Mouse (Mus musculus) neural tube, embryonic 12.5 days (tissue): ENCODE data around the gene Zdhhc7. TPM values are rescaled to one million over a fixed set of nuclear protein-coding genes. Genes with fewer than 3 reads are reported as not detected.
A peak's percentile ranks its signal among the peaks of the same experiment; 100 is the strongest.

Source experiments
- ATAC-seq: fragments of 200-750 bp; cut with Nextera tagmentation; 2 replicates; pipeline ENCODE4 v1.8.0; 2017; ENCODE audit warnings: low read depth, mild to moderate bottlenecking, moderate TSS enrichment, moderate library complexity; ENCODE audit not compliant: low FRiP score
- H3K27ac ChIP-seq: fragments of 300-500 bp; sonication (generic); 2 replicates; pipeline ENCODE4 v1.5.1; 2016
- H3K27me3 ChIP-seq: fragments of 300-500 bp; sonication (generic); replicated peaks from 2 replicates; pipeline ENCODE4 v1.6.1; 2016; ENCODE audit warnings: mild to moderate bottlenecking
- H3K36me3 ChIP-seq: fragments of 300-500 bp; sonication (generic); 2 replicates; pipeline ENCODE4 v1.6.1; 2016; ENCODE audit warnings: mild to moderate bottlenecking
- H3K4me1 ChIP-seq: fragments of 300-500 bp; sonication (generic); 2 replicates; pipeline ENCODE4 v1.6.1; 2016
- H3K4me2 ChIP-seq: fragments of 300-500 bp; sonication (generic); replicated peaks from 2 replicates; pipeline ENCODE4 v1.6.1; 2016; ENCODE audit warnings: mild to moderate bottlenecking
- H3K4me3 ChIP-seq: fragments of 300-500 bp; sonication (generic); 2 replicates; pipeline ENCODE4 v1.5.1; 2016
- H3K9ac ChIP-seq: fragments of 300-500 bp; sonication (generic); 2 replicates; pipeline ENCODE4 v1.6.1; 2016; ENCODE audit warnings: mild to moderate bottlenecking
- H3K9me3 ChIP-seq: fragments of 300-500 bp; sonication (generic); 2 replicates; pipeline ENCODE4 v1.6.1; 2016; ENCODE audit warnings: mild to moderate bottlenecking
- WGBS: fragments of 180-500 bp; shearing (Covaris S2); methylation state at CpG from one replicate; pipeline ENCODE4 v1.1.7; 2016; 5-methylcytosine and 5-hydroxymethylcytosine counted together
- polyA plus RNA-seq: library from polyadenylated mRNA; unstranded; fragments of >200 nt; fragmentation: Nextera tagmentation; extraction: Ambion mirVana; gene quantifications from 2 replicates; pipeline ENCODE4 v1.2.1, GENCODE M21; 2016

Zdhhc7 gene
- polyA plus RNA-seq, 1 experiment from 2014 or later = 33.7 TPM

DNA sequence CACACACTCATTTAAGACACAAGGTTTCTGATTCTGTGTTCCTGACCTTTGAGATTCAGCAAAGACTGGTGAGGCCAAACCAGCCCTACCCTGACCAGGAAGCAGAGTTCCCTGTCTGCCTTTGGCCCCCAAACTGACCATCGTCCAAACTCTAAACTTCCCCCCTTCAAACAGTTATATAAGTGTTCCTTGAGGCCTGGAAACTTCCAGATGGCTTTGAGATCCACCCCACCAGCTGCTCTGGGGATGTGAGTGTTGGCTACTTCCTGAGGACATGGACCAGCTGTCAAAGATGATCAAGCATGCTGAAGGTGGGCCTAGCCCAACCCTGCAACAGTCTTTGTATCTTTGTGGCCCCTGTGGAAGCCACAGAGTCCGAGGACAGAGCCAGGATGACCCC lies 44.2 kb downstream of the Zdhhc7 start:
- ATAC-seq = no peak
- H3K4me1 ChIP-seq = no peaks in the 10 kb centered on the region
- no peak overlapping the region for H3K27ac ChIP-seq
- peaks cover 8% of the 10 kb centered on the region; the same call in 1 of the 2 replicates for H3K9me3 ChIP-seq
- no peak overlapping the region for H3K4me2 ChIP-seq
- H3K4me3 ChIP-seq = no peak overlapping the region
- no peaks in the 10 kb centered on the region for H3K27me3 ChIP-seq
- H3K9ac ChIP-seq = no peak overlapping the region
- no peaks in the 10 kb centered on the region for H3K36me3 ChIP-seq
- 70% methylated on average over 2 of the region's 2 CpGs for WGBS

DNA sequence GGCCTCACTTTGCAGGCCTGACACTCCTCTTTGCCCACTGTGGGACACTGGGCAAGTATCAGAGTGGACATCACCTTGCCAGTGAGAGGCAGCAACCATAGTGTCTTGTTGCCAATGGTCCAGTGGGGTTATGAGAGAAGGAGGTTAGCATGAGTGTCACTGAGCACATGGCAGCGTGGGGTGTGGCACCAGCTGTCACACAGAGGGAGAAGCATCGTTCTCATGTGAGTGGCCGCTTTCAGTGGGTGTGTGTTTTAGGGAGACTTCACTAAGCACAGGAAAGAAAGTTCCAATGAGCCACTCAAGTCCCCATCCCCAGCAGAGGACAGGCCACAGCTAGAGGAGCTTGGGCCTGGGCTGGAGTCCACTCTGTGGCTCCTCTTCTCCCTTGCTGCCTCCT lies 46.4 kb downstream of the Zdhhc7 start:
- 88% methylated on average over 3 of the region's 3 CpGs for whole genome bisulfite sequencing
- H3K4me2 ChIP-seq = no peak overlapping the region

GRCm38 (mm10) chr8:120052318-120052717 lies 49.0 kb downstream of the Zdhhc7 start:
- H3K4me2 ChIP-seq = no peak overlapping the region
- WGBS = 77% methylated on average over 8 of the region's 8 CpGs
- ATAC-seq = no peak
- no peaks in the 10 kb centered on the region for H3K4me1 ChIP-seq
- H3K27ac ChIP-seq = no peak overlapping the region
- H3K4me3 ChIP-seq = no peak overlapping the region
- H3K9me3 ChIP-seq = peaks cover 8% of the 10 kb centered on the region; the same call in 1 of the 2 replicates
- no peak overlapping the region for H3K9ac ChIP-seq
- no peaks in the 10 kb centered on the region for H3K27me3 ChIP-seq
- no peaks in the 10 kb centered on the region for H3K36me3 ChIP-seq

More for the DNA sequence above, 46.4 kb downstream of the Zdhhc7 start:
- Histone ChIP-seq H3K27ac (no peak overlapping the region), H3K4me3 (no peak overlapping the region), H3K4me1 (no peaks in the 10 kb centered on the region), H3K9me3 (peaks cover 8% of the 10 kb centered on the region; the same call in 1 of the 2 replicates), H3K27me3 (no peaks in the 10 kb centered on the region), H3K9ac (no peak overlapping the region), H3K36me3 (no peaks in the 10 kb centered on the region)
- no peak for ATAC-seq

- Histone ChIP-seq H3K36me3 (no peaks in the 10 kb centered on the region), H3K9ac (no peak overlapping the region), H3K27me3 (no peaks in the 10 kb centered on the region), H3K4me3 (no peak overlapping the region), H3K4me2 (no peak overlapping the region), H3K27ac (no peak overlapping the region), H3K9me3 (peaks cover 8% of the 10 kb centered on the region; the same call in 1 of the 2 replicates), H3K4me1 (no peaks in the 10 kb centered on the region)
- ATAC-seq = no peak
- 86% methylated on average over 4 of the region's 4 CpGs for WGBS
Observed at GRCm38 (mm10) chr8:120051908-120052307, 49.4 kb downstream of the Zdhhc7 start.

DNA sequence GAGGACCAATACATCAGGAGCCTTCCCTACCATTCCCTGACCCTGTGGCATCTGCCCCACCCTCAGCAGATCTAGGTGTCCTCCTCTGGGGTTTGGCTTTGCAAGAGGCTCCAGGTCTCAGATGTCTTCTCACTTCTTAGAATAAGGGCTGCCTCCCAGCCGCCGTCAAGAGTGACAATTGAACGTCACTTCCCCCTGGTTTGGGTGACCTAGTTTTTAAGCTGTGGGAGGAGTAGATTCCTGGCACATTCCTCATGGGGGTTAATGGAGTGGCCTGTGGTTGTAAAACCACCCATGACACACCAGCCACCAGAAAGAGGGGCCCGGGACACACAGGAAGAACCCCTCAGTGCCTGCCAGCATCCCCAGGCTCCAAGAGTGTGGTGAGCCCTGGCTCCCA lies 50.3 kb downstream of the Zdhhc7 start:
- no peaks in the 10 kb centered on the region for H3K36me3 ChIP-seq
- H3K9ac ChIP-seq = no peak overlapping the region
- ATAC-seq = no peak
- no peaks in the 10 kb centered on the region for H3K9me3 ChIP-seq
- peaks cover 7% of the 10 kb centered on the region; the same call in 1 of the 2 replicates for H3K4me1 ChIP-seq
- WGBS = 49% methylated on average over 4 of the region's 4 CpGs
- H3K4me2 ChIP-seq = no peak overlapping the region
- H3K4me3 ChIP-seq = no peak overlapping the region
- H3K27ac ChIP-seq = no peak overlapping the region
- H3K27me3 ChIP-seq = no peaks in the 10 kb centered on the region

DNA sequence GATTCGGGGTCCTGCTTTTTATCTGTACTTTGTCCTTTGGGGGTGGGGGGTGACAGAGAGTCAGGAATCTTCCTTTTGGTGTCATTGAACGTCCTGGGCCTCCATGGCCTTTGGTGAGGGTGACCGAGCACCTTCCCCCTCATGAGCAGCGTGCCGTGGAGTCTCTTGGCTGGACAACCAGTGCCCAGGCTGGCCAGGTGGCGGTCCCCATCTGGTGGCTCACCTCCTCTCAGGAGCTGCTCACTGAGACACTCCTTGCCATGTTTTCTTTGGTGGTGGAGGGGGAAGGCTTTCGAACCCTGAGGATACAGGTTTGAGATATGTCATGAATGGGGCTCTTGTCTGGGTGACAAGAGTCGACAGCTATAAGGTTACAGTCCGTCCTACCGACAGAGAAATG lies 50.9 kb downstream of the Zdhhc7 start:
- Histone ChIP-seq H3K9me3 (no peaks in the 10 kb centered on the region), H3K27me3 (no peaks in the 10 kb centered on the region), H3K36me3 (no peaks in the 10 kb centered on the region), H3K27ac (no peak overlapping the region), H3K9ac (no peak overlapping the region), H3K4me2 (no peak overlapping the region), H3K4me3 (no peak overlapping the region), H3K4me1 (peaks cover 8% of the 10 kb centered on the region; the same call in 1 of the 2 replicates)
- ATAC-seq = no peak
- WGBS = 80% methylated on average over 10 of the region's 10 CpGs

- no peak overlapping the region for H3K4me2 ChIP-seq
- H3K4me1 ChIP-seq = peaks cover 8% of the 10 kb centered on the region; the same call in 1 of the 2 replicates
- no peak overlapping the region for H3K27ac ChIP-seq
- H3K36me3 ChIP-seq = no peaks in the 10 kb centered on the region
- ATAC-seq = no peak
- no peak overlapping the region for H3K9ac ChIP-seq
- no peak overlapping the region for H3K4me3 ChIP-seq
- no peaks in the 10 kb centered on the region for H3K9me3 ChIP-seq
- 85% methylated on average over 13 of the region's 13 CpGs for WGBS
- H3K27me3 ChIP-seq = no peaks in the 10 kb centered on the region
Observed at GRCm38 (mm10) chr8:120049949-120050348, 51.3 kb downstream of the Zdhhc7 start.

- H3K36me3 ChIP-seq = no peaks in the 10 kb centered on the region
- 0 out of 2 replicates have a peak overlapping the region, but pooled peaks have one; percentile 33 for H3K9ac ChIP-seq
- no peak for ATAC-seq
- H3K4me1 ChIP-seq = peaks cover 8% of the 10 kb centered on the region; the same call in 1 of the 2 replicates
- no peaks in the 10 kb centered on the region for H3K9me3 ChIP-seq
- H3K4me2 ChIP-seq = no peak overlapping the region
- H3K27me3 ChIP-seq = no peaks in the 10 kb centered on the region
- no peak overlapping the region for H3K27ac ChIP-seq
- WGBS = 77% methylated on average over 14 of the region's 14 CpGs
- no peak overlapping the region for H3K4me3 ChIP-seq
Observed at GRCm38 (mm10) chr8:120046258-120047020, 54.8 kb downstream of the Zdhhc7 start.

- no peak overlapping the region for H3K4me2 ChIP-seq
- H3K27ac ChIP-seq = no peak overlapping the region
- no peaks in the 10 kb centered on the region for H3K9me3 ChIP-seq
- H3K9ac ChIP-seq = no peak overlapping the region
- no peak overlapping the region for H3K4me3 ChIP-seq
- peaks cover 8% of the 10 kb centered on the region; the same call in 1 of the 2 replicates for H3K4me1 ChIP-seq
- no peaks in the 10 kb centered on the region for H3K27me3 ChIP-seq
- ATAC-seq = no peak
- no peaks in the 10 kb centered on the region for H3K36me3 ChIP-seq
- 67% methylated on average over 5 of the region's 5 CpGs for WGBS
Observed at GRCm38 (mm10) chr8:120045471-120045870, 55.8 kb downstream of the Zdhhc7 start.

- Histone ChIP-seq H3K27ac (no peak overlapping the region), H3K4me3 (no peak overlapping the region), H3K9me3 (no peaks in the 10 kb centered on the region), H3K4me1 (peaks cover 8% of the 10 kb centered on the region; the same call in 1 of the 2 replicates), H3K9ac (no peak overlapping the region), H3K27me3 (no peaks in the 10 kb centered on the region), H3K36me3 (no peaks in the 10 kb centered on the region), H3K4me2 (no peak overlapping the region)
- WGBS = 91% methylated on average over 8 of the region's 8 CpGs
- no peak for ATAC-seq
Observed at GRCm38 (mm10) chr8:120044907-120045306, 56.4 kb downstream of the Zdhhc7 start.

GRCm38 (mm10) chr8:120042542-120043312 lies 58.6 kb downstream of the Zdhhc7 start:
- ATAC-seq = no peak
- WGBS = 85% methylated on average over 10 of the region's 10 CpGs
- no peaks in the 10 kb centered on the region for H3K27me3 ChIP-seq
- H3K9ac ChIP-seq = no peak overlapping the region
- no peak overlapping the region for H3K4me3 ChIP-seq
- no peaks in the 10 kb centered on the region for H3K9me3 ChIP-seq
- no peak overlapping the region for H3K27ac ChIP-seq
- H3K4me1 ChIP-seq = peaks cover 8% of the 10 kb centered on the region; the same call in 1 of the 2 replicates
- H3K4me2 ChIP-seq = no peak overlapping the region
- no peaks in the 10 kb centered on the region for H3K36me3 ChIP-seq

DNA sequence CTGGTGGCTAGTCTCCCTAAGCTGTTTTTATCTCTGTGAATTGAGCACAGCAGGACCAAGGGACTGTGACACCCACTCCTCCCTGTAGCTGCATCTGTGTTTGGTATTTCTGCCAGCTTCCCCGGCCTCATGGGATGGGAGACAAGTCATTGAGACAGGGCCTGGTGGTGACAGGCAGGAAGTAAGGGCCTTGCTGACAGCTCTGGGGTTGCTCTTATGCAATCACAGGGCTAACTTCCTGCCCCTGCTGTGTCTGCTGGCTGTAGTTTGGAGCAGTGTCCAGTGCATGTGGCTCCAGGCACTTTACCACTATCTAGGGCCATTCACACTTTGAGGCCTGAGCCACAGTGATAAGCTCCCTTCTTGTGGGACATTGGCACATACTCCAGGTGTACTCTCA lies 60.4 kb downstream of the Zdhhc7 start:
- WGBS = 73% methylated on average over 1 of the region's 1 CpGs

More for the DNA sequence above, 60.4 kb downstream of the Zdhhc7 start:
- ATAC-seq = no peak
- no peak overlapping the region for H3K9ac ChIP-seq
- H3K4me3 ChIP-seq = no peak overlapping the region
- H3K36me3 ChIP-seq = no peaks in the 10 kb centered on the region
- no peaks in the 10 kb centered on the region for H3K9me3 ChIP-seq
- no peak overlapping the region for H3K4me2 ChIP-seq
- H3K4me1 ChIP-seq = no peaks in the 10 kb centered on the region
- no peak overlapping the region for H3K27ac ChIP-seq
- no peaks in the 10 kb centered on the region for H3K27me3 ChIP-seq
